Mouse (Mus musculus): ENCODE measurements around the gene Gm17334.

The Gm17334 gene

GRCm38 (mm10) chr11:53796409-53797151 lies 23.6 kb upstream of the Gm17334 start:
- DNase-seq (ENCODE audit: low spot score) = no peak

GRCm38 (mm10) chr11:53795813-53796212 lies 22.8 kb upstream of the Gm17334 start:
- DNase-seq (ENCODE audit: low spot score) = no peak

- DNase-seq (ENCODE audit: low spot score) = no peak
Observed at GRCm38 (mm10) chr11:53794671-53795557, 21.9 kb upstream of the Gm17334 start.

GRCm38 (mm10) chr11:53794015-53794414 lies 21.0 kb upstream of the Gm17334 start:
- DNase-seq (ENCODE audit: low spot score) = no peak

- DNase-seq (ENCODE audit: low spot score) = no peak
Observed at GRCm38 (mm10) chr11:53792986-53793385, 20.0 kb upstream of the Gm17334 start.

GRCm38 (mm10) chr11:53789277-53789676 lies 16.3 kb upstream of the Gm17334 start:
- DNase-seq (ENCODE audit: low spot score) = no peak

- peak; percentile 38 for DNase-seq (ENCODE audit: low spot score)
Observed at GRCm38 (mm10) chr11:53788196-53788595, 15.2 kb upstream of the Gm17334 start.

- no peak for DNase-seq (ENCODE audit: low spot score)
Observed at GRCm38 (mm10) chr11:53786058-53787031, 13.4 kb upstream of the Gm17334 start.

GRCm38 (mm10) chr11:53785311-53785936 lies 12.4 kb upstream of the Gm17334 start:
- no peak for DNase-seq (ENCODE audit: low spot score)

GRCm38 (mm10) chr11:53783288-53783687 lies 10.3 kb upstream of the Gm17334 start:
- no peak for DNase-seq (ENCODE audit: low spot score)

- no peak for DNase-seq (ENCODE audit: low spot score)
Observed at GRCm38 (mm10) chr11:53781964-53782363, 9.0 kb upstream of the Gm17334 start.

GRCm38 (mm10) chr11:53781201-53781775 lies 8.3 kb upstream of the Gm17334 start:
- no peak for DNase-seq (ENCODE audit: low spot score)

- DNase-seq (ENCODE audit: low spot score) = no peak
Observed at GRCm38 (mm10) chr11:53780262-53780661, 7.3 kb upstream of the Gm17334 start.

- DNase-seq (ENCODE audit: low spot score) = no peak
Observed at GRCm38 (mm10) chr11:53779808-53780207, 6.8 kb upstream of the Gm17334 start.

- DNase-seq (ENCODE audit: low spot score) = no peak
Observed at GRCm38 (mm10) chr11:53778455-53778854, 5.5 kb upstream of the Gm17334 start.

GRCm38 (mm10) chr11:53777736-53778135 lies 4.7 kb upstream of the Gm17334 start:
- no peak for DNase-seq (ENCODE audit: low spot score)

GRCm38 (mm10) chr11:53774659-53775255 lies 1.8 kb upstream of the Gm17334 start:
- no peak for DNase-seq (ENCODE audit: low spot score)

GRCm38 (mm10) chr11:53773641-53774360 lies 814 bp upstream of the Gm17334 start:
- no peak for DNase-seq (ENCODE audit: low spot score)

- DNase-seq (ENCODE audit: low spot score) = no peak
Observed at GRCm38 (mm10) chr11:53772536-53772935, 451 bp downstream of the Gm17334 start.
